ENCODE assay signal across 8 mouse cellular contexts in genomic region chr3:149052295-149052902, GRCm38 (mm10).
DNase-seq lines count a peak whose midpoint lies in the region; ATAC-seq and TF ChIP-seq lines count a peak whose summit lies in the region.
"Not testable (repeated sequence)": the region's sequence is repeated elsewhere in the genome, so short reads cannot be mapped to it uniquely, and the experiment has no call there.

No protein-coding gene starts in this region.

- H3K4me2 ChIP-seq in embryonic facial prominence, embryonic 14.5 days (ENCODE audit: low read depth, low read length); hindbrain, embryonic 11.5 days (replicated peaks; ENCODE audit: low read depth, low read length); limb, embryonic 14.5 days (replicated peaks; ENCODE audit: low read depth, low read length, severe bottlenecking); stomach, embryonic 14.5 days (replicated peaks; ENCODE audit: low read depth, low read length): not testable (repeated sequence)

- peak; percentile 83 for ATAC-seq in embryonic facial prominence, embryonic 14.5 days (ENCODE audit: low read depth)
- ATAC-seq in hindbrain, embryonic 11.5 days (ENCODE audit: low FRiP score): peak; percentile 65
- peak; percentile 47; the same call in 1 of the 2 replicates for ATAC-seq in limb, embryonic 14.5 days (ENCODE audit: low FRiP score, low read depth)
- 0 out of 2 replicates have a peak, but pooled peaks have one; percentile 27 for ATAC-seq in megakaryocyte, adult 5-6 weeks (ENCODE audit: poor library complexity, severe bottlenecking)
- ATAC-seq in stomach, embryonic 14.5 days (ENCODE audit: insufficient number of reproducible peaks, insufficient read depth, low FRiP score, low read depth): peak; percentile 56; the same call in 1 of the 2 replicates

- TF ChIP-seq POLR2A in limb, embryonic 14.5 days (IDR thresholded peaks at IDR 0.05; ENCODE audit: borderline replicate concordance, extremely low read depth, insufficient read depth, insufficient read length): not testable (repeated sequence)

- H3K36me3 ChIP-seq in embryonic facial prominence, embryonic 14.5 days (ENCODE audit: control insufficient read depth, insufficient read depth, low read length); hindbrain, embryonic 11.5 days (ENCODE audit: control insufficient read depth, insufficient read depth, low read length); limb, embryonic 14.5 days (ENCODE audit: control insufficient read depth, insufficient read depth, low read length); stomach, embryonic 14.5 days (ENCODE audit: control insufficient read depth, insufficient read depth, low read length): not testable (repeated sequence)

- 95% methylated on average over 1 of the region's 1 CpGs for WGBS in embryonic facial prominence, embryonic 14.5 days
- WGBS in hindbrain, embryonic 11.5 days: 98% methylated on average over 1 of the region's 1 CpGs
- 94% methylated on average over 1 of the region's 1 CpGs for WGBS in limb, embryonic 14.5 days
- WGBS in stomach, embryonic 14.5 days: 98% methylated on average over 1 of the region's 1 CpGs

- H3K27ac ChIP-seq in embryonic facial prominence, embryonic 14.5 days (replicated peaks; ENCODE audit: low read depth, low read length); hindbrain, embryonic 11.5 days (ENCODE audit: low read depth, low read length); limb, embryonic 14.5 days (replicated peaks; ENCODE audit: low read depth, low read length); stomach, embryonic 14.5 days (ENCODE audit: low read length): not testable (repeated sequence)

- not testable (repeated sequence) for H3K4me1 ChIP-seq in embryonic facial prominence, embryonic 14.5 days (ENCODE audit: control insufficient read depth, insufficient read depth, low read length); hindbrain, embryonic 11.5 days (replicated peaks; ENCODE audit: control insufficient read depth, insufficient read depth, low read length); limb, embryonic 14.5 days (ENCODE audit: control insufficient read depth, insufficient read depth, low read length); stomach, embryonic 14.5 days (ENCODE audit: control insufficient read depth, insufficient read depth, low read length)

- not testable (repeated sequence) for H3K9ac ChIP-seq in embryonic facial prominence, embryonic 14.5 days (ENCODE audit: low read depth, low read length); hindbrain, embryonic 11.5 days (ENCODE audit: low read depth, low read length); limb, embryonic 14.5 days (ENCODE audit: low read depth, low read length, severe bottlenecking); stomach, embryonic 14.5 days (replicated peaks; ENCODE audit: low read depth, low read length)

- H3K9me3 ChIP-seq in embryonic facial prominence, embryonic 14.5 days (ENCODE audit: control insufficient read depth, low read length); hindbrain, embryonic 11.5 days (ENCODE audit: control insufficient read depth, low read length); limb, embryonic 14.5 days (ENCODE audit: control insufficient read depth, low read length); stomach, embryonic 14.5 days (ENCODE audit: control insufficient read depth, low read depth, low read length): not testable (repeated sequence)

- H3K27me3 ChIP-seq in embryonic facial prominence, embryonic 14.5 days (replicated peaks; ENCODE audit: control insufficient read depth, insufficient read depth, low read length); hindbrain, embryonic 11.5 days (ENCODE audit: control insufficient read depth, insufficient read depth, low read length); limb, embryonic 14.5 days (ENCODE audit: control insufficient read depth, insufficient read depth, low read length); stomach, embryonic 14.5 days (ENCODE audit: control insufficient read depth, insufficient read depth, low read length): not testable (repeated sequence)

- DNase-seq in ES-CJ7 (ENCODE audit: low read depth, low spot score): peak; percentile 100
- peak; percentile 90 for DNase-seq in ZHBTc4 (ENCODE audit: low read depth, low spot score)
- DNase-seq in embryonic facial prominence, embryonic 14.5 days (ENCODE audit: low spot score); hindbrain, embryonic 11.5 days (ENCODE audit: low spot score); limb, embryonic 14.5 days (ENCODE audit: low spot score): not testable (repeated sequence)
- peak; percentile 43 for DNase-seq in naive thymus-derived CD4-positive, alpha-beta T cell, adult 2 months (ENCODE audit: low read depth)

- not testable (repeated sequence) for H3K4me3 ChIP-seq in embryonic facial prominence, embryonic 14.5 days (ENCODE audit: low read depth, low read length); hindbrain, embryonic 11.5 days (ENCODE audit: low read depth, low read length); limb, embryonic 14.5 days (replicated peaks; ENCODE audit: low read length); stomach, embryonic 14.5 days (ENCODE audit: low read depth, low read length)

Comparison
In these comparisons a context has a peak if more than half of its experiments do, and no peak if none do; other contexts are left out.
1. ATAC-seq: peak in every context shown above with its lines; median percentile 83 in embryonic facial prominence, embryonic 14.5 days; 65 in hindbrain, embryonic 11.5 days; 56 in stomach, embryonic 14.5 days; 47 in limb, embryonic 14.5 days; 27 in megakaryocyte, adult 5-6 weeks.